Mouse (Mus musculus) small intestine, adult 2 months (tissue): ENCODE measurements at regions not wholly inside any gene's neighbourhood (a gene's known extent, or its start where the extent isn't known, plus 50 kb on each side); places are given as distances from the start of the nearest gene placed in this dataset.

Source experiments
- CTCF ChIP-seq: fragments of 200-500 bp; IDR thresholded peaks from 2 replicates; pipeline ENCODE4 v1.5.1; 2012; ENCODE audit warnings: low read depth, mild to moderate bottlenecking, control low read depth, inconsistent platforms, low read length, moderate library complexity, mixed read lengths; ENCODE audit not compliant: insufficient replicate concordance, insufficient read length; ENCODE audit errors: extremely low read depth
- POLR2A ChIP-seq: fragments of 200-500 bp; IDR thresholded peaks from 2 replicates; pipeline ENCODE4 v1.6.1; 2012; ENCODE audit warnings: low read depth, mild to moderate bottlenecking, control low read depth, inconsistent platforms, low read length, moderate library complexity

- TF ChIP-seq POLR2A (no peak), CTCF (no peak)
Observed at GRCm38 (mm10) chr13:46365292-46365691, 52.9 kb upstream of the Rbm24 start.
